27 mouse cellular contexts compared by ENCODE assay signal in genomic region chr9:43661646-43662045, GRCm38 (mm10).
A peak's percentile ranks its signal among the peaks of the same experiment; 100 is the strongest.
DNase-seq lines count a peak whose midpoint lies in the region; ATAC-seq lines count a peak whose summit lies in the region.
"Had no signal": no experiment of that assay in that cellular context is flagged by ENCODE, and none has a peak within 500 bp of the region (broad histone marks: within the 10 kb centered on the region; RNA-seq: fewer than 3 reads in every experiment).

No protein-coding gene starts in this region.

- 0 out of 2 replicates have a peak overlapping the region, but pooled peaks have one; percentile 30 for H3K27ac ChIP-seq in hindbrain, embryonic 11.5 days (ENCODE audit: low read depth, low read length)
- H3K27ac ChIP-seq in hindbrain, embryonic 13.5 days: no peak overlapping the region
- no peak overlapping the region for H3K27ac ChIP-seq in midbrain, embryonic 11.5 days (ENCODE audit: low read depth, low read length)
- H3K27ac ChIP-seq in midbrain, embryonic 15.5 days: no peak overlapping the region
- H3K27ac ChIP-seq: embryonic facial prominence, embryonic 12.5 days; forebrain, embryonic 15.5 days; heart, embryonic 13.5 days; liver, embryonic 12.5 days; midbrain, embryonic 12.5 days; neural tube, embryonic 13.5 days; stomach, embryonic 15.5 days had no signal

- H3K4me1 ChIP-seq in hindbrain, embryonic 11.5 days (replicated peaks; ENCODE audit: control insufficient read depth, insufficient read depth, low read length): no peaks in the 10 kb centered on the region
- peaks cover 8% of the 10 kb centered on the region for H3K4me1 ChIP-seq in hindbrain, embryonic 13.5 days (replicated peaks)
- H3K4me1 ChIP-seq in midbrain, embryonic 11.5 days (ENCODE audit: control insufficient read depth, insufficient read depth, low read length): no peaks in the 10 kb centered on the region
- H3K4me1 ChIP-seq in midbrain, embryonic 15.5 days: no peaks in the 10 kb centered on the region
- H3K4me1 ChIP-seq: embryonic facial prominence, embryonic 12.5 days; heart, embryonic 13.5 days; liver, embryonic 12.5 days; midbrain, embryonic 12.5 days; stomach, embryonic 15.5 days had no signal

- H3K9ac ChIP-seq in hindbrain, embryonic 11.5 days (ENCODE audit: low read depth, low read length): no peak overlapping the region
- H3K9ac ChIP-seq in hindbrain, embryonic 13.5 days: no peak overlapping the region
- H3K9ac ChIP-seq in midbrain, embryonic 11.5 days (ENCODE audit: low read length): no peak overlapping the region
- H3K9ac ChIP-seq in midbrain, embryonic 15.5 days: no peak overlapping the region
- H3K9ac ChIP-seq: embryonic facial prominence, embryonic 12.5 days; forebrain, embryonic 15.5 days; heart, embryonic 13.5 days; liver, embryonic 12.5 days; liver, postnatal 0 days; midbrain, embryonic 12.5 days; neural tube, embryonic 13.5 days; stomach, embryonic 15.5 days had no signal

- no peak for ATAC-seq in hindbrain, embryonic 11.5 days (ENCODE audit: low FRiP score)
- ATAC-seq in hindbrain, embryonic 13.5 days (ENCODE audit: low FRiP score): no peak
- ATAC-seq in midbrain, embryonic 11.5 days (ENCODE audit: low FRiP score): no peak
- no peak for ATAC-seq in midbrain, embryonic 15.5 days (replicated peaks)
- ATAC-seq in inflammation-experienced regulatory T-cells, adult 6 months: no peak
- ATAC-seq: forebrain, embryonic 15.5 days; liver, embryonic 12.5 days; liver, postnatal 0 days had no signal

- no peaks in the 10 kb centered on the region for H3K27me3 ChIP-seq in hindbrain, embryonic 11.5 days (ENCODE audit: control insufficient read depth, insufficient read depth, low read length)
- H3K27me3 ChIP-seq in hindbrain, embryonic 13.5 days: no peaks in the 10 kb centered on the region
- no peaks in the 10 kb centered on the region for H3K27me3 ChIP-seq in midbrain, embryonic 11.5 days (ENCODE audit: control insufficient read depth, insufficient read depth, low read length)
- no peaks in the 10 kb centered on the region for H3K27me3 ChIP-seq in midbrain, embryonic 15.5 days (replicated peaks)
- H3K27me3 ChIP-seq: embryonic facial prominence, embryonic 12.5 days; forebrain, embryonic 15.5 days; liver, embryonic 12.5 days; midbrain, embryonic 12.5 days; neural tube, embryonic 13.5 days; stomach, embryonic 15.5 days had no signal

- no peak overlapping the region for H3K4me3 ChIP-seq in hindbrain, embryonic 11.5 days (ENCODE audit: low read depth, low read length)
- no peak overlapping the region for H3K4me3 ChIP-seq in hindbrain, embryonic 13.5 days
- no peak overlapping the region for H3K4me3 ChIP-seq in midbrain, embryonic 11.5 days (ENCODE audit: low read depth, low read length)
- H3K4me3 ChIP-seq in midbrain, embryonic 15.5 days: no peak overlapping the region
- H3K4me3 ChIP-seq: embryonic facial prominence, embryonic 12.5 days; forebrain, embryonic 10.5 days; forebrain, embryonic 15.5 days; heart, embryonic 13.5 days; liver, embryonic 12.5 days; midbrain, embryonic 12.5 days; neural tube, embryonic 13.5 days; stomach, embryonic 15.5 days had no signal

- no peaks in the 10 kb centered on the region for H3K36me3 ChIP-seq in hindbrain, embryonic 11.5 days (ENCODE audit: control insufficient read depth, insufficient read depth, low read length)
- no peaks in the 10 kb centered on the region for H3K36me3 ChIP-seq in hindbrain, embryonic 13.5 days
- no peaks in the 10 kb centered on the region for H3K36me3 ChIP-seq in midbrain, embryonic 11.5 days (ENCODE audit: control insufficient read depth, insufficient read depth, low read length)
- no peaks in the 10 kb centered on the region for H3K36me3 ChIP-seq in midbrain, embryonic 15.5 days (replicated peaks)
- H3K36me3 ChIP-seq: embryonic facial prominence, embryonic 12.5 days; forebrain, embryonic 10.5 days; forebrain, embryonic 15.5 days; heart, embryonic 13.5 days; liver, embryonic 12.5 days; midbrain, embryonic 12.5 days; neural tube, embryonic 13.5 days; stomach, embryonic 15.5 days had no signal

- H3K9me3 ChIP-seq in hindbrain, embryonic 11.5 days (ENCODE audit: control insufficient read depth, low read length): no peaks in the 10 kb centered on the region
- no peaks in the 10 kb centered on the region for H3K9me3 ChIP-seq in hindbrain, embryonic 13.5 days
- H3K9me3 ChIP-seq in midbrain, embryonic 11.5 days (ENCODE audit: control insufficient read depth, low read length): no peaks in the 10 kb centered on the region
- H3K9me3 ChIP-seq in midbrain, embryonic 15.5 days: no peaks in the 10 kb centered on the region
- H3K9me3 ChIP-seq: embryonic facial prominence, embryonic 12.5 days; forebrain, embryonic 10.5 days; forebrain, embryonic 15.5 days; heart, embryonic 13.5 days; liver, embryonic 12.5 days; midbrain, embryonic 12.5 days; neural tube, embryonic 13.5 days; stomach, embryonic 15.5 days had no signal

- DNase-seq in hindbrain, embryonic 11.5 days (ENCODE audit: low spot score): no peak
- peak; percentile 67 for DNase-seq in midbrain, embryonic 11.5 days (ENCODE audit: low spot score, missing footprints)
- peak; percentile 61 for DNase-seq in ZHBTc4 (ENCODE audit: low read depth, low spot score)
- DNase-seq in kidney, adult 9 months: no peak
- DNase-seq: adrenal gland, postnatal 14 days; B cell, adult 2 months; cerebellum, adult 11-12 months; embryo, embryonic 11 days; gastrocnemius, postnatal 36 days; heart, postnatal 10 days; kidney, adult 18-20 months; kidney, postnatal 36 days; liver, postnatal 0 days; lung, postnatal 36 days; right cerebral cortex, postnatal 25 days; thymus, postnatal 14 days had no signal

- no peak overlapping the region for H3K4me2 ChIP-seq in hindbrain, embryonic 11.5 days (replicated peaks; ENCODE audit: low read depth, low read length)
- no peak overlapping the region for H3K4me2 ChIP-seq in hindbrain, embryonic 13.5 days
- no peak overlapping the region for H3K4me2 ChIP-seq in midbrain, embryonic 11.5 days
- no peak overlapping the region for H3K4me2 ChIP-seq in midbrain, embryonic 15.5 days
- H3K4me2 ChIP-seq: embryonic facial prominence, embryonic 12.5 days; forebrain, embryonic 15.5 days; heart, embryonic 13.5 days; liver, embryonic 12.5 days; midbrain, embryonic 12.5 days; neural tube, embryonic 13.5 days; stomach, embryonic 15.5 days had no signal

- 41% methylated on average over 6 of the region's 6 CpGs for WGBS in hindbrain, embryonic 11.5 days
- 57% methylated on average over 6 of the region's 6 CpGs for whole genome bisulfite sequencing in hindbrain, embryonic 13.5 days
- 75% methylated on average over 6 of the region's 6 CpGs for WGBS in midbrain, embryonic 11.5 days
- 76% methylated on average over 6 of the region's 6 CpGs for WGBS in midbrain, embryonic 15.5 days

Comparison
In these comparisons a context has a peak if more than half of its experiments do, and no peak if none do; other contexts are left out.
1. DNase-seq: peak in midbrain, embryonic 11.5 days (single experiment) and ZHBTc4 (single experiment); none in hindbrain, embryonic 11.5 days (single experiment) and kidney, adult 9 months (single experiment).